Mouse (Mus musculus) cerebellum, adult 18-20 months (tissue): ENCODE data around the gene Sult2b1.
A peak's percentile ranks its signal among the peaks of the same experiment; 100 is the strongest.

ENCODE experiments used
- DNase-seq, 2 experiments: peaks; one replicate each; pipeline ENCODE4 v3.0.0; 2021

Gene Sult2b1

DNA sequence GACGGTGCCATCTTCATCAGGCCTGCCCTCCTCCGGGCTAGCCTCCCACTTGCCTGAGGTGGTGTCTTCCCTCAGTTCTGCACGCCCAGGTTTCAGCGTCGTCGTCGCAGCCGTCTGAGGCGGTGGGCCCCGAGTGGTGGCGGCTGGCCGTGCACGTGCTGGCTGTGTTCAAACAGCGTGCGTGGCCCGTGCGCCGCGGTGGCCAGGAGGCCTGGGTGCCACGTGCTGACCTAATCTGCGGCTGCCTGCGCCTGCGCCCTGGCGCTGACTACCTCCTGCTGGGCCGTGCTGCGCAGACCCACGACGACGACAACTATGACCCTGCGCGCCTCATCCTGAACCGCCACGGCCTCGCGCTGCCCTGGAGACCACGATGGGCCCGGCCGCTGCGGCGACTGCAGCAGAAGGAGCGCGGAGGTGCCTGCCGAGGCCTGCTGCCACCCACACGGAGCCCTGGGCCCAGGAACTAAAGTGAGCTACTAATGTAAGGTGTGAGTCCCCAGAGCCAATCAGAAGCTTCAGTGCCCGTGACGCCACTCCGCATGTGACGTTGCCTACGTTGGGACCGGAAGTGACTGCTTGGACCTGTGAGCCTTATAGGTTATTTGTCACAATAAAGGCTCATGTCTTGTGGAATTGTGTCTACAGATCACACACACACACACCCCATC lies 90.4 kb downstream of the Sult2b1 start, which contains the start of gene Sec1:
Gene Sec1 (minus strand): TSS at position 482 of the 671 bp plus-strand sequence.
- DNase-seq, result no peak

DNA sequence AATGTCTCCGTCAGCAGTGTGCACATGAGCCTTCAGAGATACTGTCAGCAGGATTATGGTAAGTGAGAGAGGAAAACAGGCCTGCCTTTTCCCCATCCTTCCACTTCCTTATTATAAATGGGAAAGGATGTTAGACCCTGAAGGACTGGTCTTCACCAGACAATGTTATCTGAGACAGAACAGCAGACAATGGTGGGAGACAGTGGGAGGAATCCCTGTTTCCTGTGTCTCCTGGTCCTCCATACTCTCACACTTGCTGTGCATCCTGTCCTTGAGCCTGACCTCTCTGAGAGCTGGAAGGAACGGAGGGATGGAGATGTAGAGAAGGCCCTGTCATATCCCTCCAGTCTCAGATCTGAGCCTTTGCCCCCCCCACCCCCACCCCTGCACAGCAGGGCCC lies 92.1 kb downstream of the Sult2b1 start:
- no peak for DNase-seq

DNA sequence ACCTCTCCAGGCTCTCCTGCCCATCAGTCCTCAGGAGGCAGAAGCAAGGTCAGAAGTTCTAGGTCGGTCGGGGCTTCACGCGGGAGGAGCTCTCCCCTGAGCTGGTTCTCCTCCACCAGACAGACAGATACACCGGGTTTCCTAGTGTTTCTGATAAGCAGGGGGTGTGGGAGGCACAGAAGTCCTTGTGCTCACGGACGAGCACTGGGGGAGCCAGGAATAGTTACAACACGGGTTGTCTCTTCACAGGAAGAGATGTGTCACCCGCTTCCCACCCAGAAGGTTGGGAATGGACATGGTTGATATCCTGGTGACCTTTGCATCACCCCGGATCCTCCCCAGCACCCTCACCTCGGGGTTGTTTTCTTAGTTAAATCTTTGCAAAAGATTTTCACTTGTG lies 94.7 kb downstream of the Sult2b1 start:
- DNase-seq, result no peak

DNA sequence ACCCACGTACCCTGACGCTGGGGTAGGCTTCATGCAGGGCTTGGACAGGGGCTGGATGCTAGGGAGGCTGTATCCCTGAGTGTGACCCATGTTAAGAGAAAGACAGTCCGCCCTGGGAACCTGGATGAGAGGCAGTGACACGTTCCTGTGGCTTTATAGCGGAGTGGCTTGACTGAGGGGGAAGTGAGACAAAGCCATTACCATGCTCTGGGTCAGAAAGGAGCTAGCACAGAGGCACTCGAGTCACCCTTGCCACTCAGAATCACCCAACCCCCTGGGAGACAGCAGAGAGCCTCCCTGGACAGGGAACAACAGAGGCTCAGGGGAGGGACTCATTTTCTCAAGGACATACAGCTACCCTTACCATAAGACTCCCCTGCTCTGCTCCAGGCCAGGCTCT lies 95.4 kb downstream of the Sult2b1 start:
- no peak for DNase-seq

DNA sequence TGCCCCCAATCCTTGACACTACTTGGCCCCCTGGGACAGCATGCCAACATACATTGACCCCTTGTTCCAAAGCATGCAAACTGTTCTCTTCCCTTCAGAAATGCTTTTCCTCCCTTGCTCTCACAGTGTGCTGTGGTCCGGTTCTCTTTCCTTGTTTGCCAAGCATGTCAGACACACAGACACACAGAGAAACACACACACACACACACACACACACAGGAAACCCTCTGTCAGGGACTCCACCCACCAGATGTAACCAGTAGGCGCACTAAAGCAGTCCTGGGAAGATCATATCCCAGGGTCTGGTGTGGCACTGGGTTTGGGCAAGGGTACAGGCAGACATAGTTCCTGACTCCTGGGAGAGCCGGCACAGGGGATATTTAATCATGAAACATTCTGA lies 97.6 kb downstream of the Sult2b1 start:
- no peak for DNase-seq

DNA sequence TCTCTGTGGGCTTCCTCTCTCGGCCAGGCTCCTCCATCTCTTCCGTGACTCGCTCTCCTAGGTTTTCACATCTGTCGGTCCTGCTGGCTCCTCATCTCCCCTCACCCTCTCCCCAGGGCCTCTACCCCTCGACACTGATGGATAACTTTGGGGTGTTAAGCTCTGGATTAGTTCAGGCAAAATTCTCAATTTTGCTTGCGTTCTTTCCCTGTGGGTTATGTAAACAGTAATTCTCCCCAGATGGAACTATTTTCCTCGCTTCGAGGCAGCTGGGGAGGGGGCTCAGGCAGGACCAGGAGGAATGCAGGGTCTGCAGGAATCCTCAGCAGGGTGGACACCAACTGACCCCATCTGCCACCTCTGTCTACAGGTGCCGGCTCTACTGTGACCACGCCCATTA lies 98.7 kb downstream of the Sult2b1 start:
- DNase-seq, result no peak

DNA sequence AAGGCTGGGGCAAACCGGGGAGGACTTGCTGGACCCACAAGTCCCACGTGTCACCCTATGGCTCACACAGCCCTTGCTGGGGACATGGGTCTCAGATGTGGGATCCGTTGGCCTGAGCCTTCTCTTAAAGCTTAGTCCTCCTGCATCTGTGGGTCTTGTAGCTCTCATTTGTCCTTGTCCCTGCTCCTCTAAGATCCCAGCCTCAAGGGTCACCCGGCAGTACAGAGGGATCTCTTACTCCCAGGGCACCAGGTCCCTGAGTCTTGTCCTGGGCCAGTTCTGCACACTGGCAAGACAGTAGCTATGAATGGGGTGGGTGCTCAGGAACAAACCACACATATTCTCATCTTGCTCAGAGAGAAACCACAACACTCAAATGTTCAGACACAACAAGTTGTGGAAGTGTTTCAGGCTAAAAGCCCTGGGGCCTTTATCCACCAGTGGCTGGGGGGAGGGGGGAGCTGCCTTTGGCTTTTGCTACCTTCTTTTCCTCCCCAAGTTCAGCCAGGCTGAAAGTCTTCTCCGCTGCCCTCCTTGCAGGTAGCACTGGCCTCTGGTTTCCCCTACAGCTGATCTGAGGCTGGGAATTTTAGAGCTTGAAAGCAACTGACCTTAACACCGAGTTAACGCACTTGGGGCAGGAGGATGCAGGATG lies 100.9 kb downstream of the Sult2b1 start, which contains the start of gene Ntn5:
Gene Ntn5 (plus strand): TSS at position 627 of the 655 bp plus-strand sequence.
- DNase-seq, result no peak

DNA sequence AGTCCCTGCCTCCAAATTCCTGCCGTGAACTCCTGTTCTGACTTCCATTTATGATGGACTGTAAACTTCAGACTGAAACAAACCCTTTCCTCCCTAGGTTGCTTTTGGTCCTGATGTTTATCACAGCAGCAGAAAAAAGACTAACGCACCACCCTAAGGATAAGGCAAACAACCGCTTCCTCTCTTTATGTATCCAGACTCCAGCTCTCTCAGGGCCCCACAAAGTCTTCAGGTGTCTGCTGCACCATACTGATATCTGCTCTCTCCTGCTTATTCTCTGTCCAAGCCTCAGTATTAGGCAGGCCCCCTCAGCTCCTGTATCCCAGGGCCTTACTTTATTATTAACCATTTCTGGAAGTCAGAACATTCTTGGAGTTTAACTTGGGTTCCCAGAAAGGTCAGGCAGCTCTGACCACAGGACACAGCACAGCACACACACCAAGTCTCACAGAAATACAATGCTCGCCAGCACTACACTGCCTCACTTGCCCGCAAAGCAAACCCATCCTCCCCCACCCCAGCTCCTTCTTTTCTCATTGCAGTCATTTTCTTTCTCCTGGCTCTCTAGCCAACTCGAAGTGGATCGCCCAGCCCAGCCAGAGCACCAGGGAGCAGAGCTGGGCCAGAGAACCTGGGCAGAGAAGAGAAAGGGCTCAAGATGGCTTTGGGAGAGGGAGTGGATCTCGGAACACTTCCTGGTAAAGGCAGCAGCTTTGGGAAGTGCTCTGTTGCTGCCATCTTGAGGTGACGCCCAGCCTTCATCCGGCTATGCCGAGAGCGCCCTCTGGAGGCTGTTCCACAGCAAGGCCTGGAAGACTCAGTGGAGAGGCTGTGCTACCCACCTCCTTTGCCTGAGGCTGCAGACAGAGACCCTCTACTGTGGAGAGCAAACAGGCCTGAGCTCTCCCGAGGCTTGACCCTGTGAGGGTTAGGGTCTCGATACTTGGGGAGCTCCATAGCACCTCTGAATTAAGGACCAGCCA lies 102.0 kb downstream of the Sult2b1 start:
- DNase-seq, result peak; percentile 84 to 93

DNA sequence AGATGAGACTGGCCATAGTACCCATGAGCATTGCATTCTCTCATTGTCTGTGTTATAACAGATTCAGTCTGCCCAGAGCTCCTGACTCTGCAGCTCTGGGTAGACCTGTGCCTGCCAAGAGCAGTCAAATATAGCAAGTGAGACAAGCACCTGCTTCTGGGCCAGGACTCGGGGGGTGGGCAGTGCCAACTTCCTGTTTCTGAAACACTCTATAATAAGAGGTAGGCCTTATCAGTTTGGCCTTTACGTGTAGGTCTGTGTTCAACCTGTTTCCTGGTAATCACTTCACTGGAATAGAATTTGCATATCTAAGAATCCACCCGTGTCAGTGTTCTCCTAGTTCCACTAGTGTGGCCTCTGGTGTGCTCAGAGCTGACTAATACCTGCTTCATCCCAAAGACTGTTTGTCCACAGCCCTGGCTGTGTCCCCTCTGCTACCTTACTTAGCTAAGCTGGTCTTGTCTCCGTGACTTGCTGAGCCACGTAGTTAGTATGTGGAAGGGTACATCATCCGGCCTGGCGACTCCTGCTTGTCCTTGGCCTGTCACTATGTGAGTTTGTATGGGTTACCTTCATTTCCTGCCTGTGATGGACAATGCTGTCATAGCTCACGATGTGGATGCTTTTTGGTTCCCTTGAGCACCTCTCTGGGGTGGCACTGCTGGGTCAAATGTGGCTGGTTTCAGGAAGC lies 103.3 kb downstream of the Sult2b1 start:
- peak; percentile 53 for DNase-seq
